Mouse (Mus musculus) spleen, postnatal 36 days (tissue): ENCODE results near the gene 4933406M09Rik.

Experiments used
- DNase-seq, 2 experiments: peaks; one replicate each; pipeline ENCODE4 v3.0.0; 2022; ENCODE audit warnings: low spot score in 2 of 2, mixed read lengths in 1 of 2

The 4933406M09Rik gene

DNA sequence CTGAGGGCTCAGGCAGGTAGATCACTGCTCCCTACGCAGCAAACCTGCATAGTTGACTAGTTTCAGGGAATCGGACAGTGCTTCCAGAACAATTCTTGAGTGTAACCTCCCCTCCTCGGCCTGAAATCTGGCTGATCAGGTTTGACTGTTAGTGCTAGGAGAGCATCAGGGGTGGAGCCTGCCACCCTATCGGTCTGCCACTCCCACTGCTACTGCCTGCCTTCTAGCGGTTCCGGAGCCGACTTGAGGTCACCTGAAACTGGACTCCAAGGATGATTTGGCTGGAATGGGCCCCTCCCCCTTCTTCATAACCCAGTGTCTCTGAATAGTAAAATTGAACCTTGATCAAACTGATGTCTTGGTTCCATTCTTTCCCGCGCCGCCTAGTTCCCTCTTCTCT is 47.3 kb downstream of the 4933406M09Rik start:
- no peak for DNase-seq

DNA sequence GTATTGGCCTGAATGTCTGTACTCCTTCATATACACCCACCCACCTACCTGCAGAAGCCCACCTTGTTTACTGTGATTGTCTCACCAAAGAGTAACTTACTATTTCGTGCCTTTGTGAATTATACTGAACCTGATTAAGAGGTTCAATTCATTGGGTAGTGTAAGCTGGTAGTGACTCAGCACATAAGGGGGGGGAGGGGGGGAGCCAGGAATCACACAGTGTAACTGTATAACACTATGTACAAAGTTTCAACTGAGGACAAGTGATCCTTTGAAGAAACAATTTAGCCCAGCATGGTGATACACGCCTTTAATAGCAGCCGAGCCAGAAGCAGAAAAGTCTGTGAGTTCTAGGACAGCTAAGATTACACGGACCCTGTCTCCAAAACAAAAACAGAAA is 47.7 kb downstream of the 4933406M09Rik start:
- no peak for DNase-seq

DNA sequence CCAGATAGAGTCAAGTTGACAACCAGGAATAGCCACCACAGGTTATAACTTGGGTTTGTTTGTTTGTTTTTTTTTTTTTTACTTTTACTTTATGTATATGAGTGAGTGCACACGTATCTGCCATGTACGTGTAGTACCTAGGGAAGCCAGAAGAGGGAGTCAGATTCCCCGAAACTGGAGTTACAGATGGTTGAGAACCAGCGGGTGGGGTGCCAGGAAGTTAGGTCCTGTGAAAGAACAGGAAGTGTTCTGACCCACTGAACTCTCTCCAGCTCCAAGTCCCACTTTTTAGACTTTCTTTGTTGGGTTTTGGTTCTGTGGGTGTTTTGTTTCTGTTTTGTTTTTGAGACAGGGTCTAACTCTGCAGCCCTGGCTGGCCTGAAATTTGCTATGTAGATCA is 49.7 kb downstream of the 4933406M09Rik start:
- DNase-seq, result peak; percentile 31 to 48

DNA sequence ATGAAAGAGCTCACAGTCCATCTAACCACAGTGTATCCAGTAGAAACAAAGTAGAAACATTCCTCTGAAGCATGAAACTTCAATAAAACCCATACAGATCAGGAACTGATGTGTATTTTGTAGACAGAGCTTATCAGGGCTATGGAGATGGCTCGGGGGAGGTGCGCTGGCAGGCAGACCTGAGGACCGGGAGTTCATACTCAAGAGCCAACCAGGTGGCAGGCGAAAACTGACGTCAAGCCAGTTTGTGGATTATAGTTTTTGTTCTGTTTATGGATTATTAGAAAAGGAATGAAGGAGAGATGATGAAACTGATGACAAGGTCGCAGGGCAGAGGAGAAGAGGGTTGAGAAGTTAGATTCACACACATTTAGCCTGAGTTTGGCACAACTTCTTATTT is 54.7 kb downstream of the 4933406M09Rik start:
- no peak for DNase-seq
